Mouse (Mus musculus): ENCODE results near the gene Csnk2a2.
A peak's percentile ranks its signal among the peaks of the same experiment; 100 is the strongest.

Csnk2a2 gene

DNA sequence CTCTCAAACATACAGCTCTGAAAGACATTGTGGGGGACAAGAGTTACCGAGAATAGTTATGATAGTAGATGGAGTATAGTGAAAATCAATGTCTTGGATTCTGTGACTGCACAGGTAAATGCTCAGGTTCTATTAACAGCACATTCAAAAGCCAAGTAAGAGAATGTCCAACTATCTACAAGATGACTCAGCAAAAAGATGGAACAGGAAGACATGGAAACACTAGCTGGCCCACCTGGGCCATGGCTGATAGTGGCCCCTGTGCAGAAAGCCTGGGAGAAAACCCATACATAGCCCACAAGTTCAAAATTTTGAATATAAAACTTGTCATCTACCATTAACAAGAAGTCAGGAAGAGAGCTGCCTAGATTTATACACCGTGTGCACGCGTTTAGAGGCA is 19.8 kb downstream of the Csnk2a2 start:
- no peak for DNase-seq

DNA sequence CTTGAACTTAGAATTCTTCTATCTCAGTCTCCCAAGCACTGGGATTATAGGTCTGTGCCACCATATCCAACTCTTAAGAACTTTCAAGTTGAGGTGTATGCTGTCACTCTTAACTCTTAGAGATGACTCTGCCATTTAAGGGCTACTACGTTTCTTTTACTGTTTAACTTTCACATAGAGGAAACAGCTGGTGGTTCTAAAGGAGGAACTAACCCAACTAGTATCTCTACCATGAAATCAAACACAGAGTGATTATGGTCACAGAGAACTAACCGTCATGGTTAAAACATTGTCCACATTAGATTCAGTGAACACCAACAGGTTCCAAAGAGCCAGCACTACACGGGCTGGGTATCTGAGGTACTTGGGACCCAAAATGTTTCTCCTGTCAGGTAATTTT is 20.8 kb downstream of the Csnk2a2 start:
- DNase-seq: no peak

DNA sequence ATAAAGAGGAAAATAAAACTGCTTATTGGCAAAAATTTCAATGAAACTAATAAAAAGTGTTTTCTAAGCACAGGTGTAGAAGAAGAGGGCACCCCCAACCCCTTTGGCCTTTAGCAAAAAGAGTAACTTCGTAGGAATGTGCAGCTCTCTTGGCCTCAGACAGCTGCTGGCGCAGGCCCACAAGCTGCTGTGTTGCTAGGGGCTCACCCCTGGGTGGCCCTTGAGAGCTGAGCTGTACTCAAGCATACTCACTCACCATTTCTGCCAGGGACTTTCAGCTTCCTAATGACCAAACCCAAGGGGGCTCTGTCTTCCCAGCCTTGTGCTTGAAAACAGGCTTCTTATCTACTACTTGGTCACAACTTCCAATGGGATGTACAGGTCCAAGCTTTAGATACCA is 23.3 kb downstream of the Csnk2a2 start:
- no peak for DNase-seq

DNA sequence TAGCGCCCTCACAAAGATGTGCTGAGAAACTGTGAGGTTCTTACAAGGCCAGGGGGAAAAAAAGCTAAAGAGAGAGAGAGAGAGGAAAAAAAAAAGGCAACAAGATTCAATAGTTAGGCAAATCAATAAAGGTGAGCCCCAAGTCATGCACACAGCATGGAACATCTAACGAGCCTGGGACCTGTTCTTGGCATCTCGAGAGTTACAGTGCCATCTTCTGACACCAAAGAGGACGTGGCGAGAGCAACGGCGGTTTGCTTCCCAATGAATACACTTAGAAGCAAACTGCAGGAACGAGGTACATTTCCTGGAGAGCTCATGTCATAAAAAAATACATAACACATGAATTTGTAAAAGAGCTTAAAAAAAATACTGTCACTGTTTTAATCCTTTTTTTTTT is 37.3 kb downstream of the Csnk2a2 start:
- DNase-seq: no peak

DNA sequence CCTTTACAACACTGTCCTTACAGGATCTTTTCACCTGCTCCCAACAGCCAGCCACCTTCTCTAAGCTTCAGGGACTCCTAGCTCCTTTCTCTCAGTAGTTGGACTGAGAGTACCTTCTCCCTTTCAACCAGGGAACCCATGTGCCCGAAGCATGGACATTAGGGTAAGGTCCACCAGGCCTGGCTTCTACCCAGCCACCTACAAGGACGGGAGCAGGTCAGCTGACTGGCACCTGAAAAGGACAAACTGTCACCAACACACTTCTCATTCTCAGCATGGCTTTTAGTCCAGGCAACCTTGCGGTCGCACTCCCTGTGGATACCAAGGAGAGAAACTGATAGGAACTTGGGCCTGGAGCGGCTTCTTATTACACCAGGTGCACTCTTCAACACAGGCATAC is 39.6 kb downstream of the Csnk2a2 start:
- no peak for DNase-seq

DNA sequence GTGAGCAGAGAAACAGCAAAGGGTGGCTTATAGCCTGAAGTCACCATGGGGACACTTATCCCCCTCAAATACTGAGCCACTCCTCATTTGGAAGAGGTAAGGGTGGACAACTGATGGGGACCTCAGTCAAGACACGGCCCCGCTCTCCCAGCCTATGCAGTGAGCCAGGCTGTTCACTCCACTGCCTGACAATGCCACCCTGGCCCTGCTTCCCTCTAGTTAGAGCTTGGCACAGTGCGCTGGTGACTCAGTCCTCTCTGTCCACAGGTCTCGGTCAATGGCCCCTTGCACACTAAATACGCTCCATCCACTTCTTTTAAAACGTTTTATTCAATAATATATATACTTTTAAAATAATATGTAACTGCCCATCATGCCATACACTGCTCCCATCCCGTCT is 42.2 kb downstream of the Csnk2a2 start:
- DNase-seq: no peak

DNA sequence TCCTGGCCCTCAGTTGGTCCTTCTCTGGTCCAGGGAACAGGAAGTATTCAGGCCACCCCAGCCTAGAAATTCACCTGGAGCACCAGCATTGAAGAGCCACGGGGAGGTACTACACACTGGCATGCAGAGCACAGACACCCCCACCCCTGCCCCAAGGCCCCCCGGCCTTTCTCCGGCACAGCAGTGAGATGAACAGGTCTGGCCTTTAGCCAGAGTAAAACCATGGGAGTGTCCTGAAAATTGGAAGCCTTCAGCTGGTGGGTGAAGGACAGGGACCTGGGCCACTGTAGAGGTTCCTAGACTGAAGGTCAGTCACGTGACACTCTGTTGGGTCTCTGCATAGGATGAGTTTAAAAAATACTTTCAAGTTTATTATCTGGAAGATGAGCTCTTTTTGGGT is 44.8 kb downstream of the Csnk2a2 start:
- no peak for DNase-seq

DNA sequence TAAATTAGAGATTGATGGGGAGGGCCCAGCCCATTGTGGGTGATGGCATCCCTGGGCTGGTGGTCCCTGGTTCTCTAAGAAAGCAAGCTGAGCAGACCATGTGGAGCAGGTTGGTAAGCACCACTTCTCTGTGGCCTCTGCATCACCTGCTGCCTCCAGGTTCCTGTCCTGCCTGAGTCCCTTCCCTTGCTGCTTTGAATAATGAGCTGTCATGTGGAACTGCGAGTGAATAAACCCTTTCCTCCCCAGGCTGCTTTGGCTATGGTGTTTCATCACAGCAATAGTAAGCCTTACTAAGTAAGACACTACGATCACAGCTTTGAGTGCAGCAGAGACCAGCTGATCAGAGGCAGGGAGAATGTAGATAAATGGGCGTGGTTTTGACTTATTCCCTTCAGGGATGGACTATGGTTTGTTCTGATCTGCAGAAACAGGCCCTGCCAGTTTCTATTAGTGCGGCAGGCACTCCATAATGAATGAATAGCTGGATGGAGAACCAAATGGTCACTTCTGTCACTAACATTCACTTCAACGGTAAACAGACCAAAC is 48.3 kb downstream of the Csnk2a2 start:
- no peak for DNase-seq

DNA sequence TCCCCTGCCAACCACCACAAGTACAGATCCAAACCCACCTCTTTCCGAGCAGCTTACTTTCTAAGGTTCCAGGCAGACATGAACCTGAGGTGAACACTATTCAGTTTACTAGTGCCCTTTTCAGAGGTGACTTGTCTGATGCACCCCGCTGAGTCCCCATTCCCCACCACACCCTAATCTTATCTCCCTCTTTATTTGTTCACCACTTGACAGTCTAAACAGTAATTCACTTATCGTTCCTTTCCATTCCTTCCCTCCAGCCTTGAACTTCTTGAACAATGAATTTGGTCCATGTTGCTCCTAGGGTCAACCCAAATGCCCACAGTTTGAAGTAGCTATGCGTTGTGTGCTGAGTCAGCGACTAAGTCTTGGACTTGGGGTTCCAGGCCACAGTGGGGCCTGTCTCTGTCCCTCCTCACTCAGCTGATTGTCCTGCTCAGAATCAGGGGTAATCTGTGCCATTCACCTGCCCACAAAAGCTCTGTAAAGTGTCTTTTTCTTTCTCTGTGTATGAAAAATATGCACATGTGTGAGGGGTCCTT is 49.6 kb downstream of the Csnk2a2 start:
- no peak for DNase-seq

DNA sequence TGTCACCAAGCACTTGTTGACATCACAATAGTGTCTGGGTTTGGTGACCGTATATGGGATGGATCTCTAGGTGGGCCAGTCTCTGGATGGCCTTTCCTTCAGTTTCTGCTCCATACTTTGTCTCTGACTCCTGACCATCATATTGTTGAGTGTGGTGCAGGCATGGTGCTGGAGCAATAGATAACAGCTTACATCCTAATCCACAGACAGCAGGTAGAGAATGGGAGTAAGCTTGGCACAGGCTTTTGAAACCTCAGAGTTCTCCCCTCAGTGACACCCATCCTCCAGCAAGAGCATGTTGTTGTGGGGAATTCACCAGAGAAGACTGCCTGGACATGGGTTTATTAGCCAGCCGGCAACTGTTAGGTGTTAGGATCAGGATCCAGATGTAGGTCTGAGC is 50.4 kb downstream of the Csnk2a2 start:
- no peak for DNase-seq

DNA sequence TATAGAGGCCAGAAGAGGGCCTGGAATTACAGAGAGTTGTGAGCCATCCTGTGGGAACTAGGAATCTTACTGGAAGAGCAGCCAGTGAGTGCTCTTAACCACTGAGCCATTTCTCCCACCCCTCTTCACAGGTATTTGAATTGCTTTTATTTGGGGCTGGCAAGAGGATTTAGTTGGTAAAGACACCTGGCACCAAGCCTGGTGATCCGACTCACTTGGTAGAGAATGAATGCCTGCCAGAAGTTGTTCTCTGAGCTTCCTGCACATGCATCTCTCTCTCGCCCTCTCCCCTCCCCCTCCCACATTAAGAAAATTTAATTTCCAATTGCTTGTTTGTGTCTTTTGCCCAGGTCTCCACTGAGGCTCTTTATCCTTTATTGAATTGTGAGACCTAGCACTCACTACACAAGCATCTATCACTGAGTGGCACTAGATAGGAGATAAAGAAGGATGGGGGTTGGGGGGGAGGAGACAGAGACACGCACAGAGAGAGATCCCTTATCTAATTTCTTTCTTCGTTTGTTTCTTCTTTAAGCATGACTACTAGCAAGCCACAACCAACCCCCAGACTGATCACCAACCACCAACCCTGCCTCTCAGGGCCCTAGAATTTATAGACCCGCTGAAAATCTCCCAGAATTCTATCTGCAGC is 52.4 kb downstream of the Csnk2a2 start:
- DNase-seq: no peak

DNA sequence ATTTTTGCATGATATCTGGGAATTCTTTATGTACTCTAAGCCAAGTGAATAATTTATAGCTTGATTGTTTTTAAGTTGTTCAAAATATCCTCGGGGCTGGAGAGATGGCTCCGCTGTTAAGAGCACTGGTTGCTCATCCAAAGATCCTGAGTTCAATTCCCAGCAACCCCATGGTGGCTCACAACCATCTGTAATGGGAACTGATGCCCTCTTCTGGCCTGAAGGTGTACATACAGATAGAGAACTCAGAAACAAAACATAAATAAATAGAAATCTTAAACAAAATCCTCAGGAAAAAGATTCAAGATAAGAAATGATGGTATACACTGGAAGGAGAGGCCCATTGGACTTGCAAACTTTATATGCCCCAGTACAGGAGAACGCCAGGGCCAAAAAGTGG is 53.9 kb downstream of the Csnk2a2 start:
- DNase-seq: no peak

DNA sequence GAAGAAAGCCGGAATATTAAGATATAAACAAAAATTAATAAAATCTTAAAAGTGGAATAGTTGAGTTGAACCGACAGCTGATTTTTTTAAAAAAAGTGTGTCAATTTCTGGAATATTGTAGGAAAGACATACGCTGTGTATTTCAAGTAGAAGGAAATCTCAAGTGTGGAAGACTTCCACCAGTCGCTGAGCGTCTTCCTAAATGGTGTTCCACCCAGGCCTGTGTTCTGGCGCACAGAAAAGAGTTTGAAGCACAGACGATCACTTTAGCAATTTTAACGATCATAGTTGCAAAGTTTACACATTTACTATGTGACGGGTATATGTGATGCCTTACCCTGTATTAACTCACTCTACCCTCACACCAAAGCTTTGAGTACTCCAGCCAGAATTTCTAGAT is 54.4 kb downstream of the Csnk2a2 start:
- no peak for DNase-seq

DNA sequence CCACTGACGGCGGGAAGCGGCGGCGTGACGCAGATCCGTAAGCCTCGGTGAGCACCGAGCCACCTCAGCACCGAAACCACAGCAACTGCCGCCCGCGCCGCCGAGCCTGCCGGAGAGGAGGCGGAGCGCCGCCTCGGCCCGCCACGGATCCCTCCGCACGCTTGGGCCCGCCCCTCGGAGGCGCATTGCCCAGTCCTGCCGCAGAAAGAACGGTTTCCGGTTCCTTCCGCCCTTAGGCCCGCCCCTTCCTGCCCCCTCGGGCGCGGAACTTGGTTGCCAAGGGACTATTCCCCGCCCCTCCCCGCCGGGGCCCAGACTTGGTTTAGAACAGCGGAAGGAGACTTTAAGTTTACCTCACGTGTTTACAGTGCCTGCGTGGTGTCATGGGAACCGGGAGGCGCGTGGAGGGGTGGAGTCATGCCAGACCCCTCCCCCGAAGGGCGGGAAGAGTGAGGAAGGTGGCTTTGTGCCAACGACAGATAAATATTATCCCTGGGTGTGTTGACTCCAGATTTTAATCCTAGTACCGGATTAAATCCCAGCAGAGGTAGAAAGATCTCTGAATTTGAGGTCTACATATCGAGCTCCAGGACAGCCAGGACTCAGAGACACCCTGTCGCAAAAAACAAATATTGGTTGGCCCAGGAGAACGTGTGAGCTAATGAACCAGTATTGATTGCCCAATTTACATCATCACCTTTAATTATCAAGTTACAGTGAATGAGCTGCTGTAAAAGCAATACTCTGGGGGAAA is 55.0 kb downstream of the Csnk2a2 start, which contains the start of gene Cfap20:
Gene Cfap20 (minus strand): TSS at position 184 of the 754 bp plus-strand sequence.
- peak; percentile 99 to 100 for DNase-seq

DNA sequence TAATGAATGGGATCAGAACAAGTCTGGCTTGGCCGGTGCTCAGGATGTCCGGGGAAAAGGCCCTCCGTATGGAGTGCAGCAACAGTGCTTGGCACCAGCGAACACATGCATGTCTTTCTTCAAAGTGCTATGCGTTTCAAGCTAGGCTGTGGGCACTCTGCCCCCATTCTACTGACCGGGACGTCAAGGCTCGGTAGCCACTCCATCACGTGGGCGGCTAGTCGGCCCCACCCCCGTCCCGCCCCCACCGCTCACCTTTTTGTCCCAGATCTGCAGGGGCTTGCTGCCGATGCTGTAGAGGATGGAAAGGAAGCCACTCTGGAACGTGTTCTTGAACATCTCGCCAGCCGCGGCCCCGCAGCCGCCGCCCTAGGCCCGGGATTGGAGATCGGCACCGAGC is 55.6 kb downstream of the Csnk2a2 start:
- DNase-seq: peak in 1 of 2 experiments; percentile 69

DNA sequence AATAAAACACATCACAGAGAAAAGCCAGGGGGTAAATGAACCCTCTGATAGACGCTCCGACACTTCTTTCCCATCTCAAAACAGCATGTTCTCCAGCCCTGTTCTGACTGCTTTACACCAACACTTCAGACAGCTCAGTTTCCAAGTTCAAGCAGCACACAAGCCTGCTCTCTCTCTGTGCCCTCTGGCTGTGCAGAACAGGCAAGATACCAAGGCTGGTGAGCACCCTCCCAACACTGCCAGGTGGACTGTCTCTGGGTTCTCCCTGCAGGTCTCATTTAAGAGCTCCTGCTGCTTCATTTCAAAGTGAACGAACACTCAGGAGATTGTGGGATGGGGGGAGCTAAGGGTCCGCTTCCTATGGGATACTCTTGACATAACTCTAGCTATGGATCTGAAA is 56.7 kb downstream of the Csnk2a2 start:
- peak; percentile 20 to 25 for DNase-seq

DNA sequence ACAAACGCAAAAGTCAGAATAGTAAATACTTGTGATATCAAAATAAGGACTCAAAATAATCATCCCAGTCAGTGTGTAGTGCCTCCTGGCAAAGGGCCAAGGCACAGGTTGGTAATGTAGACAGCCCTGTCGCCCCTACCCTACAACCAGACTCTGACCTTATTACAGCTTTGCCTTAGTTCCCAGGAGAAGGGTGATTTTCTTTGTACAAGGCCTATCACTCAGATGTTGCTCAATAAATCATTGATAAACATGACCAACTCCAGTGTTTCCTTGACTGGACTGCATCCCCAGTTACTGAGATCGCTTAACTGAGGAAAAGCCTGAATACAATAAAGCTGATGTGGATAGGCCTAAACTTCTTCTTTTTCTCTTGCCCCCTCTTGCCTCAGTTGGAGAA is 57.4 kb downstream of the Csnk2a2 start:
- DNase-seq: peak in 1 of 2 experiments; percentile 35

DNA sequence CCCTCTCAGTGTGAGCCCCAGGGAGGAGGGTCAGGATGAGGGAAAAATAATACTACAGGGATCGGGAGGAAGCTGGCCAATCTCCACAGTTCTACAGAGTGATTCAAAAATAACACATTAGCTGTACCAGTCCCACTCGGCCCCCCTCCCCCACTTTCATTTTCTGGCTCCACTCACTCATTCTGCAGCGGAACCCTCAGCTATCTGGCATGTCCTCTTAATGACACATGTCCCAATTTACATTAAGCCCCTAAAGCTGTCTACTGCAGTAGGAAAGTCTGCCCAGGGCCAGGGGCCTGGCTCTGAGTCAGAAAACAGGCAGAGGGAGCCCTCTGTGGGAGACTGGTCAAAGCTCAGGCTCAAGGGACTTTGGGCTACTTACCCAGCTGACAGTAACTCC is 59.9 kb downstream of the Csnk2a2 start:
- peak; percentile 40 to 56 for DNase-seq

DNA sequence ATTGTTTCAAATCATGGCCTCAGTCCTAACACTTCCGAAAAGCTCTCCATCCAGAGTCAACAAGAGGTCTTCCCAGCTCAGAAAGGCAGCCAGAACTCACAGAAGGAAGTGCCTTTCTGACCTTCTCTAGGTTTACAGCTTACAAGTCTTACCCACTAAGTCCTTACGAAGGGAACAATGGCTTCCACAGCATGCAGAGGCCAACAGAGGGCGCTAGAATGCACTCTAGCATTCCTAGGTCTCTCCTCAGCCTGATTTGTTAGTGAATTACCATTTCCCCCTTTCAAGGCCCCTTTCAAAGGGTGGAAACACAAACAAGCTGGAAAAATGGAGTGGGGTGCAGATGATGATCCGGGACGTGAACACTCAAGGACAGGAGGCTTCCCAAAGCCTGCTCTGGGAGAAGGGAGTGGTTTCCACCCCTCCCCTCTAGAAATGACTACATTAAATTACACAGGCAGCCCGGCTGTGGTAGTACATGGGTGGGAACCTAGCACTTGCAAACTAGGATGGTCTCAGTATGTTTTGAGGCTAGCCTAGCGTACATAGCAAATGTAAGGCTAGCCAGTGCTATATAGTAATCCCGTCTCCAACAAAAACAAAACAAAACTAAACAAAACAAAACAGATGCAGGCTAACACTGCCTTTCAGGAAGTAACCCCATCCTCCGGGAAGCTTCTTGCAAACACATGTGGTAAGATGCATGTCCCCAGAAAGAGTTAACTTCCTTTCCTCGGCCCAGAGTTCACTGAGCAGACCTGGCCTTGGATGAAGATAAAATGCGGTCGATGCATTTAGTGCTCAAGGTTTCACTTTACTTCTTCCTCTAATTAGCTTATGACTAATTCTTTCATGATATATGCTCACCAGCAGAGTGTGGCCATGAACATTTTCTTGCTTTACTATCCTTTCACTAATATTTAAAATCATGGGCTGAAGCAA is 62.0 kb downstream of the Csnk2a2 start:
- peak; percentile 56 to 75 for DNase-seq

DNA sequence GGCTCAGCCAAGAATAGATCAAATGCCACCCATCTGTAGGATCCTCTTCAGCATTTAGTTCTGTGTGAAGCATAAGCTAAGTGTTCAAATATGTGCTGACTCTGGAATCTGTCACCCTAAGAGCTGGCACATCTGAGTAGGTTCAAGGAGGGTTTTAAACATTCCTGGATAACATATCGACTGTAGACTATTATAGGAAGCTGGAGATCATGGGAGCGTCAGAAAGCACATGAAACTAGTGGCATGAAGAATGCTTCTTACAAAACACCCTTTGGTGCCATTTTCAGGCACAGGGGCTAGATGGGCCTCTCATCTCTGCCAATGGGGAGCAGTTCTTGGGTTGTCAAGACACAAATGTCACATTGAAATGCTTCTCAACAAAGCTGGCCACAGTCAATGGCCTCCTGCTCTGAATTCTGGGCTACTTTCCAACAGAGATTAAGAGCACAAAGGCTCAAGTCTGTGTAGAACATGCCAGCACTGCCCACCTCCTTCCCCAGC is 63.0 kb downstream of the Csnk2a2 start:
- peak; percentile 34 to 37 for DNase-seq

DNA sequence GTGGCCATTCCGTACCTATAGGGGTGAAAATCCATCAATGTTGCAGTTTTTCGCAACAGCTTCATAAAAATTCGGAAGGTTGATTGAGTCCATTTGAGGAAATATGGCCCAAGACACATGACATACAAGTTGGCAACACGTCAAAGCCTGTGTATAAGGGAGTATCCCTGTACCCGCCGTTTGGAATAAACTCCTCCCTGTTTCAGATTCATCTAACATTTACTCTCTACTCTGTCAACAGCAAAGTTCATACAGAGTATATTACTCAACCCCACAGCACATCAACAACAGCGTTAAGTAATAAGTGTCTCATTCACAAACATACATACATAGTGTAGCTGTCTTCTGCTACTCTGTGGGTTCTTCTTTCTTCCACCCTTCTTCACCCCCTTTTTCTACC is 65.2 kb downstream of the Csnk2a2 start:
- DNase-seq: no peak

DNA sequence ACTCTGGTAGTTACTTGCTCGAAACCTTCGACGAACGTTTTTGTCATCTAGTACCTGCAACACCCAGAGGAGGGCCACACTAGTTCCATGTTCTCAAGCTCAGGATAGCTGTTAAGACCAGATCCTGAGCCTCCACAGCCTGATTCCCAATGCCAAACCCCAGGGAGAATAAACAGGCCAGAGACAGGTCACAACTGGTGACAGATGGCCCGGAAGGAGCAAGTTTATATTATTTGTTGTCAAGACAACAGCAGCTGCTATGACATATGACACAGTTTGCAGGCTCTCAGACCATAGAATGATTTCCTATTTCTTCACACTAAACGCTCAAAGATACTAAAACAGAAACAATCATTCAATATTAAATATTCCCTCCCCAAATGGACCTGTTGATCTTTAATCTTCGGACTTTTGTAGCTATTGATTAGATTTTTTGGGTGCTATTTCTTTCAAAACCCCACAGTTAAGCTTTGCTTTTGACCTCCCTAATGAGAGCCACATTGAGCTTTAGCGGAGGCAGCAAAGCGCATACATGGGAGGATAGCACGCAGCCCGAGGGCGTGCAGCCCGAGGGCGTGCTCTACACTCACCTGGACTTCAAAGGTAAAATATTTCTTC is 67.5 kb downstream of the Csnk2a2 start:
- DNase-seq: no peak
